Mouse (Mus musculus) layer of hippocampus, postnatal 36 days (tissue): ENCODE data around the gene Srsf1. TPM values are rescaled to one million over a fixed set of nuclear protein-coding genes. Genes with fewer than 3 reads are reported as not detected.

Source experiments
- DNase-seq, 2 experiments: peaks; one replicate each; pipeline ENCODE4 v3.0.0; 2022
- total RNA-seq, 2 experiments: library from RNA; stranded (reverse); gene quantifications; 2 replicates each; pipeline ENCODE4 v1.2.3; 2021

The Srsf1 gene
- 100 to 1,000 TPM; 232 to 248 TPM for total RNA-seq

DNA sequence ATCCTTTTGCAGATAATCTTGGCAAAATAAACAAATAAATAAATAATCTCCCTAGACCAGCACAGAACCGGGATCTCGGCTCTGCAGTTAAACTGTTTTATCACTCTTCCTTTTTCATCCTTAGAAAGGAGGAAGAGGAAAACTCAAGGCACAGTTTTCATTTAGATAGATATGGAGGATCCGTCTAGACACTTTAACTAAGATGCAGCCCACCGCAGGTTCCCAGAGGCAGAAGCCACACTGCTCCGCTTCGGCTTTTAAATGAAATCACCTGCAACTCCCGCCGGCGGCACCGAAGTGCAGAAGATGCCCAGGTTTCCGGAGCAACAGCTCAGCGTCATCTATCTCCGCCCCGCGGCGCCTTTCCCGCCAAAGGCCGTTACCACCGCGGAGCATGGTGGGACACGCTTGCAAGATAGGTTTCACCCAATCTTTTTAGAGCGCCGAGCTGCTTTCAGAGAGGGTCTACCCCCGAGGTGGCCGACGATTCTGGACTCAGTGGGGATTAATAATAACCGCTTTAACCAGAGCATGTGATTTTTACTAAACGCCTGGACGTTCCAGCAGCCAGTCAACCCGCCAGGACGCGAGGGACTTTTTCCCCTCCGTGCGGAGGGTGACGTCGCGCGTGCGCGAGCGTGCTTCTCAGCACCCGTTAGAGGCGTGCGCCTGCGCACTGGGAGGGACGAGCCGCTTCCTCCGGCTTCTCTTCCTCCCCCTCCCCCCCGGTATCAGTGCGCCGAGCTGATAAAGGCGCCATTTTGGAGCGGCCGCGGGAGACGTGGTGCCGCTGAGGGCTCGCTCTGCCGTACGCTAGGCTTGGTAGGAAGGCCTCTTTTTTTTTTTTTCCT is at the start of gene Srsf1:
Gene Srsf1 (plus strand): TSS at position 430 of the 851 bp plus-strand sequence.
- peak; percentile 97 for DNase-seq

DNA sequence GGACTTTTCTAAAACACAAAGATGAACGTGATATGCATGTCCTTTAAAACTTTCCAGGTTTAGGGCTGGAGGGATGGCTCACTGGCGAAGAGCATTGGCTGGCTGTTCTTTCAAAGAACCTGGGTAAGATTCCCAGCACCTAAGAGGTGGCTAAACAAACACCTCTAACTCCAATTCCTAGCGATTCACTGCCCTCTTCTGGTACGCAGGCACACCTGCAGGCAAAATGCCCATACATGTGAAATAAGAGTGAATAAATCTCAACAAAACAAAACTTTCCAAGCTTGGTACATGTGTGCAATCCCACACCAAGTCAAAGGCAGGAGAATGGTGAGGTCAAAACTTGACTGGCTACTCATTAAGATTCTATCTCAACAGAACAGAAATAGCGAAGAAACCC is 47.4 kb upstream of the Srsf1 start:
- no peak for DNase-seq

DNA sequence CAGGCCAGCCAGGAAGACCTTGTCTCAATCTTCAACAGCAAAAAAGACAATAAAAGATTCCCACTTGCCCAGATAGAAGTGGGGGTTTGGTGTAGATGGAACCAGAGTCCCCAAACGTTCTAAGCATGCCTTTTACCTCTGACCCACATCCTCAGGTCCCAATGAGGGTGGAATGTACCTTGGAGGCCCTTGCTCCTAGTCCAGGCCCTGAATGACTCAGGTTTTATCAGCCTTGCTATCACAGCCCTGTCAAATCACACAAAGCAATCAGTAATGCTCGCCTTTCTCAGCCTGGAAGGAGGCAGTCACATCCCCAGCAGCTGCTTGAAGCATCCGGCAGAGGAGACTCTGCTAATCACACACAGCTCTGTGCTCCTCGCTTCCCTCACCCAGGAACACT is 44.4 kb upstream of the Srsf1 start:
- no peak for DNase-seq

DNA sequence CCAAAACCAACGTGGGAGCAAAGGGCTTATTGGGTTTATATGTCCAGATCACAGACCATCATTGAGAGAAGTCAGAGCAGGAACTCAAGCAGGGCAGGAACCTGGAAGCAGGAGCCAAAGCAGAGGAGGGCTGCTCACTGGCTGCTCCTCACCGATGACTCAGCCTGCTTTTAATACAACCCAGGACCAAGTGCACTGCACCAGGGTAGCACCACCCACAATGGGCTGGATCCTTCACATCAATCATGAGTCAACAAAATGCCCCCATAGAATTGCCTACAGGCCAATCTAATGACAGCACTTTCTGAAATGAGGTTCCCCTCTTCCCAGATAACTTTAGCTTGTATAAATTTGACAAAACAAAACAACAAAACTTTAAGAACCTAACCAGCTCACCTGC is 43.0 kb upstream of the Srsf1 start:
- no peak for DNase-seq

DNA sequence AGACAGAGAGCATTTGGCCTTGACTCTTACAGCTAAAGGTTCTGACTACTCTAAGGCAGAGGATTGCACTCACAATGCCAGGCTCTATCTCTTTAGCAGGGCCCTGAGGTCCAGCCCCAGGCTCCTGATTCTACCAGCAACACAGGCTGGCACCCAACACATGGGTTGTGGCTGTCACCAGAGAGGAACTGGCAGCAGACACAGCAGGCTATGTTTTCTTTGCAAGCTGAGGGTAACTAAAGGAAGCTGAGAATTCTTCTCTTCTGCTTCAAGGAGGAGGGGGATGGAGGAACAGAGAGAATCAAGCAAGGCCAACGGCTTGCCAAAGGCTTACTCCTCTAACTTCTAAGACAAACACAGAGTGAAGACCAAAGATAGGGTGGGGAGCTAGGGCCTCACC is 38.5 kb upstream of the Srsf1 start:
- DNase-seq, result no peak

DNA sequence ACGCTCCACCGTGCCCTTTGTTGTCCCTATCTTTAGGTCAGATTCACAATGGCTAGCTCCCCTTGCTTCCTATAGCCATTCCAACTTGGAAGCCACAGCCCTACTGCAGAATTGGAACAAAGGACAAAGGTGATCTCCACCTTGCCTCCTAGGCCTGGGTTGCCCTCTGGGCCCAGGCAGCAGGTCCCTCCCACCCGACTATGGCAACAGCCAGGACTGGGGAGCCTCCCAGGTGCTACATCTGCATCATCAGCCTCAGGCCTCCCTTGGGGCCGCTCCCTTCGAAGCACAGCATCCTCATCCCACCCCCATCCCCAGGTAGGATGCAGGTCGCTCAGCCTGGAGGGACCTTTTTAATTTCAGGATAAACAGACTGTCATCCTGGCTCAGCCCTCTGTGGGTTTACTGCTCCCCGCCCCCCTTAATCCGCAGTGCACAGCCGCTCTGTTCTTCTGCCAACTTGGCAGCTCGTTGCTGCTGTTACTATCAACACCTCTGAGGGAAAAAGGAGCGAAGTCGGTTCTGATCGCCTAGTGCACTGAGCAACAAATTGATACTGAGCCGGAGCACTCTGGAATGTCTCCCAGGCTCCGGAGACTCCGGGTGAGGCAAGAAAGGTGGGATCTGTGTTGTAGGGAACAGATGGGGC is 37.5 kb upstream of the Srsf1 start:
- DNase-seq, result peak; percentile 47 to 60

DNA sequence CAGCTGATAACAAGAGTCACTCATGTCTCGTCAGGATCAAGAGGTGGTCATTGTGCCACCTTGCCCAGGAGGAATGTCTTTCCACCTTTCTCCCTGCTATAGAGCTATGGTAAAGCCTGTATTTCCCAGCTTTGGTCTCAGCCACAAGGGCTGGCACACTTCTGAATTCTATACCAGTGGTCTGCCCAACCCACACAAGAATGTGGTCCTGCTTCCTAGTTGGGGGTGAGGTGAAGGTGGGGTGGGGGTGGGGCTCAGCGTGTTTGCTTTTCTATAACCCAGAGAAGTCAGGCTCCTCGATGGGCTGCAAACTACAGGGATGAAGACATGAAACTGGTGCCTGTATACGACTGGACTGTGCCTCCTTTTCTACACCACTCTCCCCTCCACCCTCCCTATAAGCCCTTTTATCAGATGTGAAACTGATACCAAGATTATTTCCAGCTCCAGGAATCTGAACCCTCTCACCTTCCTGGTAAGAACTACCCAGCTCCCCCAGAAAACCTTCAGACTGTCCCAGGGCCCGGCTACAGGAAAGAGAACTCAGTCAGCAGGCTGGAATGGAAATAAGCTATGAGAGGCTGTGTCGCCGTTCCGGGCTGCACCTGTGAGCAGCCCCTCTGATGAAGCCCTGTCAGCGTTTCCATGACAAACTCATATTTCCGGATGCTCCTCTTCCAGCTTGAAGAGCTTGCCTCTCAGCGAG is 35.8 kb upstream of the Srsf1 start:
- DNase-seq, result no peak

DNA sequence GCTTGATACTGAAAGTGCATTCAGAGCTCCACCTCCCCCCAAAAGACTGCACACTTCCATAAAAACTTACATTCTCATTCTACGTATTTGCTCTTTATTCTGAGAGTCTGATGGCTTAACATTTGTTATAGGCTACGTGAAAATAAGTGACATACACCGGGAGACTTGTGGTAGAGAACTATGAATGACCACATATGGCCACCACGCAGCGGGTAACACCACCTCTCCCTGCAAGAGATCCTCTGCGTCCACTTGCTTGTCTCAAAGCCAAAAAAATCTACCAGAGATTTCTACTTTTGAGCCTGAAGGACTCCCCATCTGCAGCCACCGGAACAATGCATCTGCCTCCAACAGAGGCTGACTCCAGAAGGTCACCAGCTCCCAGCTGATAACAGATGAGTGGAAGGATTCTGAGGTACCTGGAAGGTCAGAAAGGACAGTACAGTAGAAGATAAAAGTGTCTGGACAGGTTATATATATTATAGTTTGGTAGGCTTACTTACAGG is 35.2 kb upstream of the Srsf1 start:
- no peak for DNase-seq

DNA sequence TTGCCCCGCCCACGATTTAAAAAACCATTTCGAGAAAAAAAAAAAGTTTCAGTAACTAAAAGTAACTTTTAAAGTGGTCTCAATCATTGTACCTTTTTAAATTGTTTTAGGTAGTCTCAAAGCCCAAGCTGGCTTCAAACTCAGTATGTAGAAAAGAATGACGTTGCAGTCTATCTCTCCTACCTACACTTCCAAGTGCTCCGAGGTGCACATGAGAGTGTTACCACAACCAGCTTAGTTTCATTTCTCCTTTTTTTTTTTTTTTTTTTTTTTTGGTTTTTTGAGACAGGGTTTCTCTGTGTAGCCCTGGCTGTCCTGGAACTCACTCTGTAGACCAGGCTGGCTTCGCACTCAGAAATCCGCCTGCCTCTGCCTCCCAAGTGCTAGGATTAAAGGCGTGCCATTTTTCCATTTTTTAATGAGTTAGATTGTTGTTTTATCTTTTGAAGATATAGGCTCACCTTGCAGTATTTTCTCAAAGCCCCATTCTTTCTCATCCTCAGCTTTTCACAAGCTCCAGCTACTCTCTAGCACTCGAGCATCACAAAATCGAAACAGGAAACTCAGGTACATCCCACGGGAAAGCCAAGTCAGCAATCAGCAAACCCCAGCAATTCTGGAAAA is 34.4 kb upstream of the Srsf1 start:
- DNase-seq, result no peak

DNA sequence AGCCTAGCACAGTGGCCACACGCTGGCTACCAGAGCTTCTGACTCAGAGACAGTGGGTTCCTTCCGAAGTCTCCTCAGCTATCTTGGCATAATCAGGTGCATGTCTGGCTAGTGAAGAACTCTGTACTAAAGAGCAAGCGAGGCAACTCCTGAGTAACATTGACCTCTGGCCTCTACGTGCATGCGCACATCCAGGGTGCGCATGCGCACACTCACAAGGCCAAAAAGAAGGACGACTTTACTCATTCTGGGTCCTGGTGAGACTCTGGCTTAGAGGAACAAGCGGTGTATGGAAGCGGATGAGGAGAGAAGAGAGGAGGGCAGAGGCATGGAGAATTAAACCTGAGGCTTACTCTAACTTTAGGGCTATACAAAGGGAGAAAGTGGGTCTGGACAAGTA is 33.5 kb upstream of the Srsf1 start:
- no peak for DNase-seq

DNA sequence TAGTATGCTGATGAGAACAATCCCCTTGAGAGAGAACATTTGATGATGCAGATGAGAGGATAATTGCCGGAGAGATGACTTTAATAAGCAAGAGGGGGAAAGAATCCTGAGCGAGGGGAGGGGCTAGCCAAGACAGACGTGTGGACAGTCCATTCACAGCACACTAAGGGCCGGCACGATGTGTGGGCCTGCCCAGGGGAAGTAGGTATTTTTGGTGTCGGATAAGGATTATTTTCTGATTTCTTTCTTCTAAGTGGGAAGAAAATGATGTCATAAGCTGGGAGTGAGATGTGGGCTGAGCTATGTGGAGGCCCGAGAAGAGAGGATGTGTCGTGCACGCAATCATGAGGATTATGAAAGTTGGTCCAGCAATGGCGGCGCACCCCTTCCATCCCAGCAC is 32.0 kb upstream of the Srsf1 start:
- no peak for DNase-seq

DNA sequence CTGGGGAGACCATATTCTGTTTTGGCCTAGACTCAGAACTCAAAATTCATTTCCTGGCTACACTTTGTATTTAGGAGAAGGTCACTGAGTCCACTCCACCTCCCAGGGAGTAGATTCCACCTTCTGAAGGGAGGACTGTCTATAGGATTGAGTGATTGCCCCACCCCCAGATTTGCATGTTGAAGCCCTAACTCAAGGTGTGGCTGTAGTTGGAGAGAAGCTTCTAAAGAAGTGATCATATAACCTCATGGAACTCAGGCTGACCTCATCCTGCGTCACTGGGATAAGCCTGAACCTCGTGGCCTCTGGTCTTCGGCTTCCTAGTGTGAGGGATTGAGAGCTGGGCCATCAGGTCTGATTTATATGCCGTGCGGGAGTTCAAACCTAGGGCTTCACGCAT is 31.4 kb upstream of the Srsf1 start:
- no peak for DNase-seq

DNA sequence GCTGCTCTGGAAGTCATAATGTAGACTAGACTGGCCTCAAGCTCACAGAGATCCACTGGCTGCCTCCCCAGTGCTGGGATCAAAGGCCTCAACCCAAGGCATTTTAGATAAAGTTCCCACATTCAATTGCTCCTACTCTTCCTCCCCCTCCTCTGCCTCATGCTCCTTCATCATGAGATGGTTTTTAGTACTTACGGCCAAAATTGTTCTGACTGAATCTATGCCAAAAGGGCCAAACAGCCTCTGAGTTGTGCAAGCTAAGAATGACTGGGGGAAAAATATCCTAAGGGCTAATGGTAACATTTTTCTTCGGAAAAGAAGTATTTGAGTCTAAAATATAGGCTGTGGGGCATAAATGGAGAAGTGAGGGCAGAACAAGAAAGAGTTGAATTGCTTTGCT is 23.2 kb upstream of the Srsf1 start:
- DNase-seq, result no peak

DNA sequence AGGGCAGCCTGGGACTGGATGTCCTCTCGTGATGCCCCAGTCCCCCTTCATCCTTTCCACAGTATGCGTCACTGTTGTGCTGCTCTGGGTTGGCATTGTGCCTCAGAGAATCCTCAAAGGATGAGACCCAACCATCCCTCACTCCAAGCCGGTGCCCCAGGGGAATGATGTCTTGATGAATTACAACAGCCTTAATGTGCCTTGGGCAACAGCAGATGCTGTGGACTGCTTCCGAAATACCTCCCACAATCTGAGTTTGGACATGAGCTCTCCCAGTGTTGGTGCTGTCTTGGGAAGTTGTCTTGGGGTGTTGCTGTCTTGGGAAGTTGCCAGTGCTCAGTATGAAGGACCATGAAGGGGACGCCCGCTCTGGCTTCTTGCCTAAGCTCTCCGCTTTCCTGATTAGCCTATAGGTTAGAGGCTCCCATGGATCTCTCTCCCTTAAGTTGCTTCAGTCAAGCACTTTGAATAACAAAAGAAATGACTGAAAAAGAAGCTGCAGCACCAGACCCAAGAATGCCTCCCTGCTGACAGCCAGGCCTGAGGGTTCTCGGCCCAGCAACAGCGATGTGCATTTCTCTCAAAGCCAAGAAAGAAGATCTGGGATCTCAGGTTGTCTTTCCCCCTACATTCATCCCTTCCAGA is 19.7 kb upstream of the Srsf1 start:
- no peak for DNase-seq

DNA sequence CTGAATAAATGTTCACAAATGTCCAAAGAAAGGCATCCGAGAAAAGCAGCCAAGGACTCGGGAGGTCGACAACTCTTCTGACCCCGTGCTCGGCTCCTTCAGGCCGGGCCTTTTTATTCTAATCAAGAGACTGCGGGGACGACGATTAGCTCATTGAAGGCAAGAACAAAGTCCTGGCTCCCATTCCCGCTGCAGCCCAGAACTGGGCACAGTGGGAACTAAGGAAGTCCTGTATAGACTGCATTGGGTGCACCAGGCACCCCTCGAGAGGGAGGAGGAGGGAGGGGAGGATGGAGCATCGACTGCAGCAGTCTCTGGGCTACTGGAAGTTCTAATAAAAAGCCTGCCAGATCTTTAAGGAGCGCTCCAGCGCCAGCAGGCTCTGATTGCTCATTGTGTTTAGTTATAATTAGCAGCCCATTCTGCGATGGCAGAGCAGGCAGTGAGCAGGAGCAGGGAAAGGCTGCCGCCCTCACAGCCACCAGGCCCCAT is 18.9 kb upstream of the Srsf1 start:
- DNase-seq, result peak; percentile 24 to 42

DNA sequence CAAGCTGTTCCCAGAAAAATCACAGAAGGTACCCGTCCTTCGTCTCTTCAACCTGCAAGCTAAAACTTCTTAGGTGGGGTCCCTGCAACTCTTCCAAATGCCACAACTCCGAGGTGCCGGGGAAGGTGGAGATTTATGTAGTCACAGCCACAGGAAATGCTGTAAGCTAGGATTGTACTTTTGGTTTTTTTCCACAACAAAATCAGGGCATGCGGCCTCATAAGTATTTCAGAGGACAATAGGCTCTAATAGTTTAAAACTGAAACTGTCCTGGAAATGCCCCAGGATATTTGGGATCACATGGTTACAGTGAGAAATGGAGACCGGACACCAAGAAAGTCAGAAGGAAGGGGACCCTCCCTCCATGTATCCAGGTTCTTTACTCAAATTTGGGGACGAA is 17.0 kb upstream of the Srsf1 start:
- no peak for DNase-seq

DNA sequence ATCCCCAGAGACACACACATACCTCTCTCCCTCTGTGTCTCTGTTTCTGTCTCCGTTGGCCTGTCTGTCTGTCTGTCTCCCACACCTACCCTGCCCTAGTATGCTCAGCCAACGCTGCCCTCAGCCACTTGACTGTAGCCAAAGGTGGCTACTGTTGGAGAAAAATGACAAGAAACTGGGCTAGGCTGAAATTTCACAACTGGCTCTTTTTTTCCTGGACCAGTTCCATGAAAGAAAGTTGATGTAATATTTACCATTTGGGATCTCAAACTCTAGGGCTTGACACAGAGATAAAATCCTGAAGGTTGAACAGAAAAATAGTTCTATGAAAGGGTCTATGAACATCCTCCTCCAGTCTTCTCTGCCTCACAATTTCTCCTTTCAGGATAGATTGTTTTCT is 16.3 kb upstream of the Srsf1 start:
- no peak for DNase-seq

DNA sequence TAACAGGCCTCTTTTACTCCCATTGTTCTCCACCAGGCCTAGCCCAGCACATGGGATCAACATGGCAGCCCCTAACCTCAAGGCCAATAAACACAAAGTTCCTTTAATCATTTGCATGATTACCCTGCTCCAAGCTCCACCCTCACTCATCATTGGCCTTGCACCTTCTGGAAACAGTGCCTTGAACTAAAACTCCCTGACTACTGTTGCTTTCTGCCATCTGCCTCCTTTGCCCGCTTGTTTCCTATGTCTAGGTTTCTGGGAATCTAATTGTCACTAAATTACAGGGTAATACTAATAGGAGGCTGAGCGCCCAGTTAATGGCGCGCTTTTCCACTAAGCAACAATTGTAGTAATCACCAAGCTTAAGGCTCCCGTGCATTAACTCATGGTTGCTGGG is 15.4 kb upstream of the Srsf1 start:
- no peak for DNase-seq

DNA sequence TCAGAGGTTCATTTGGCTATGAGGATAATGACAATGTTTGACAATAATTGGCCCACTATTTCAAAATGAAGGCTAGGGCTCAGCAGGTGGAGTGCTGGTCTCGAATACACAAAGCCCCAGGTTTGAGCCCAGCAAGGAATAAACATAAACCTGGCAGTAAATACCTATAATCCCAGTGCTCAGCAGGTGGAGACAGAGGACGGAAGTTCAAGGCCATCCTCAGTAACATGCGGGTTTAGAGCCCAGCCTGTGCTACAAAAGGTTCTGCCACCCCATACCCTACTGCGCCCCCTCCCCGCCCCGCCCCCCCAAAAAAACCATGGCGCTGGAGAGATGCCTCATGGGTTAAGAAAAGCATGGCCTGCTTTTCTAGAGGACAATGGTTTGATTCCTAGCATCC is 11.2 kb upstream of the Srsf1 start:
- DNase-seq, result no peak

DNA sequence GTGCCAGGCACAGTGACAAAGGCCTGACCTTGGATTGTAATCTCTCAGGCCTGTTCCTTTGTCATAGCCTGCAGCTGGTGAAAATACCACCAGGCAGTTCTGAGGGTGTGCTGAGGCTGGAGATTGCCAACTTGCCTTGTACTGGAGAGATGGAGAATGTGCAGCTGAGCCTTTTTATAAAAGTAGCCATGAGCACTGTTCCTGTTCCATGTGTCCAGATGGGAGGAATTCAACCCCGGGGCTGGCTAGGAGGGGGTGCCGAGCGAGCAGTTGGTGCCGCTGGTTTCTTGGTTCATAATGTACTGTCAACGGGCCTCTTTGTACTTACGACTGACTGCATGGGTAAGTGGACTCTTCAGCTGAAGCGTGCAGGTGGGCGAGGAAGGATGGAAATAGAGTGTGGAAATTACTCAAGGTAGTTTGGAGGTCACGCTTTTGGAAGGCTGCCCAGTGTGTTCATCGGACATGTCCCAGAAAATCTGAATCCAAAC is 10.4 kb upstream of the Srsf1 start:
- DNase-seq, result peak; percentile 16 to 33

DNA sequence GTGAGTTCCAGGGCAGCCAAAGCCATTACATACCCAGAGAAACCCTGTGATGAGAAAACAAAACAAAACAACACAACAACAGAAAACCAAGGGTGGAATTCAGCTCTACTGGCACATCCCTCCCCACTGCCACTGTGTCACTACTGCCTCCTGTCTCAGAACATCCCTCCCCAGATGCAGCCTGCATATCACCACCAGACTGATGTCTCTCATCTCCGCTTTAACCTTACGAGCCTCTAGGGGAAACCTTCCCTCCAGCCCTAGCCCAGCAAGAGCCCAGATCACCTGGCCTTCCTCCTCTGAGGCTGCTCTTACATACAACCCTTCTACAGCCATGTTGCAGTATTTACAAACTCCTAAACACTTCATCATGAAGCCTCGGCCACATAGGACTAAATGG is 9.8 kb upstream of the Srsf1 start:
- DNase-seq, result no peak

DNA sequence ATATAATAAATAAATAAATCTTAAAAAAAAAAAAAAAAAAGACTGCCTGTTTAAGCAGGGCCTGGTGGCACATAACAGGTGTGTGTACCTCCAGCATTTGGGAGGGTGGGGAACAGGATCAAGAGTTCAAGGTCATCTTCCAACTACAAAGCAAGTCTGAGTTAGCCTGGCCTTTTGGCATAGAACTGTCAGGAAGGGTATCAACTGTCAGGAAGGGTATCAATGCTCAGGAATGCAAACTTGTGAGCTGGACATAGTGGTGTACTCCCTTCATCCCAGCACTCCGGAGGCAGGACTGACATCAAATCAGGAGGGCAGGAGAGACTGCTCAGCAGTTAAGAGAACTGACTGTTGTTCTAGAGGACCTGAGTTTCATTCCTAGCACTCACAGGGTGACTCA is 8.1 kb upstream of the Srsf1 start:
- no peak for DNase-seq
